Mouse (Mus musculus): ENCODE measurements around the gene Adamtsl5.

DNA sequence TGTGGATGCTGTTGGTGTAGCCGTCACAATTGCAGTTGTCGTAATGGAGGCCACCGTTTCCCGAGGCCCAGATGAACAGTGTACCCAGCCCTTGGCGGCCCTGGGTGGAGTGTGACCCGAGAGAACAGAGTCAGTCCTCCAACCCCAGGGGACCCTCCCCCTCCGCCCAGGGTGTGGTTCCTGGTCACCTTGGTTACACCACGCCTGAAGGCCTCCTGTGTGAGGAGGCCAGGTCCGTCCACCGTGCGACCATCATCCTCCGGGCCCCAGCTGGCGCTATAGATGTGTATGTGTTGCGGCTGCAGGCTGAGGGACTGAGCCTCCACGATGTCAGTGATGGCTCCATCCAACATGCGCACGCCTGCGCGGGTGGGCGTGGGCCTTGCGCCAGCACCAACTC lies 23.2 kb downstream of the Adamtsl5 start:
- TF ChIP-seq EP300 (IDR thresholded peaks at IDR 0.05; ENCODE audit: low read depth) = no peak
- no peak for TF ChIP-seq CTCF (IDR thresholded peaks at IDR 0.05; ENCODE audit: low read depth)

Data from liver, postnatal 0 days (tissue).